Mouse (Mus musculus): Measurements from ENCODE around the gene Rhbdd1.
A peak's percentile ranks its signal among the peaks of the same experiment; 100 is the strongest.

Gene Rhbdd1

DNA sequence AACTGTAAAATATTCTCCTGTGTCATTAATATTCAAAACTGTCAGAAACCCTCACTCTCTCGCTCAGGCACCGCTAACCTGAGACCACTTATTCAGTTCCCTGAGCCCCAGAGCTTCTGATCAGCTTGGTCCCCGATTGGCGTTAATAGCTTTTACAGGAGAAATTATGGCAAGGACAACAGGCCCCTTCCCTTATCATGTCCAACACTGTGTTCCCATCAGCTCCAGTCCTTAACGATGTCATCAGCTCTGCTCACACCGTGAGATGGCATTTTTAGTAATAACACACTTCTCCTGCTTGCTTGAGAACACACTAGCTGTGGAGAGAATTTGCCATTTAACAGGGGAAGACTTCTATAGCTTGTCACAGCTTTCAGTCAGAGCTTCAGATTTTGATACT lies 48.2 kb downstream of the Rhbdd1 start:
- DNase-seq (ENCODE audit: low spot score), result no peak

DNA sequence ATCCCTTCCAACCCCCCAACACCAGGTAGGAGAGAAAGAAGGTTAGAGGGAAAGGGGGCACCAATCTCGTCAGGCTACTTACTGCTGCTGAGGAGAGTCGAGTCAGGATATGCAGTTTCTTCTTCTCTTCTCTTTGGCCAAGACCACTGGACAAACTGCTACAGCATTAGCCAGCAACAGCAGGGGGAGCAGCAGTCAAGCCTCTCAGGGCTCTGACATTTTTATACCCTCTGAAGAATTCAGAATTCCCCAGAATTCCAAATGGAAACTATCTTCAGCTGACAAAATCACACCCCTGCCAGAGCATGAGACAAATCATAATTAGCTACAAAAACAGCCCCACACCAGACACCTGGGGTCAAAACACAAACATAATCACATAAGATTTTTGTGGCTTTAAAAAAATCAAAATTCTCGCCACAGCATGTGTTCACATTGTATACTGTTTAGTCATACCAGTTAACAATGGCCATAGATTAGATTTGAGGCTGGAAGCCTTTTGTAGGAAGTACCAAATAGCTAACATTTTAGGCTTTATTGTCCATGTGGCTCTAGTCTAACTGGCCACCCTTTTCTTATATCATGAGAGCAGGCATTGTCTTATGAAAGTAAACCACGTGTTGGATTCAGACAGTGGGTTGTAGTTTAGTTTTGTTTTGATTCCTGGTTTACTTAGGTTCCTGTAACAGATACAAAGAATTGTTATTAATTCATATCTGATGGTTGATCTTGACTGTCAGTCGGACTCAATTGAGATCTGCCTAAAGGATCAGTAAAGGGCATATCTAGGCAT lies 55.6 kb downstream of the Rhbdd1 start:
- no peak for DNase-seq (ENCODE audit: low spot score)

DNA sequence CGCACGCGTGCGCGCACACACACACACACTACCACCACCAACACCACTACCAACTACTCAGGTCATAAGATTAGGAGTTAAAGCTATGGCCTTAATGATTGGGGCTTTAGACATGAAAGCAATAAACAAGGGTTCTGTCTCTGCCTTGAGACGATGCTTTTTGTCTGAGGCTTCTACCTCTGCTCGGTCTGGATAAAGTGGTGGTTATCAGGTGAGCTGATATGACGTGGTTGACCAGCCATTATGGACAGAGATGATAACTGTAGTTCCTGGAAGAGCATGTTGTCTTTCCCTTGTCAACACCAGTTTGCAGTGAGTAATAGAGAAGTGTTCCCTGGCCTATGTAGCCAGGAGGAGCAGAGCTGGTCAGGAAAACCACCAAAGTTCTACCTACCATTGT lies 57.7 kb downstream of the Rhbdd1 start:
- no peak for DNase-seq (ENCODE audit: low spot score)

DNA sequence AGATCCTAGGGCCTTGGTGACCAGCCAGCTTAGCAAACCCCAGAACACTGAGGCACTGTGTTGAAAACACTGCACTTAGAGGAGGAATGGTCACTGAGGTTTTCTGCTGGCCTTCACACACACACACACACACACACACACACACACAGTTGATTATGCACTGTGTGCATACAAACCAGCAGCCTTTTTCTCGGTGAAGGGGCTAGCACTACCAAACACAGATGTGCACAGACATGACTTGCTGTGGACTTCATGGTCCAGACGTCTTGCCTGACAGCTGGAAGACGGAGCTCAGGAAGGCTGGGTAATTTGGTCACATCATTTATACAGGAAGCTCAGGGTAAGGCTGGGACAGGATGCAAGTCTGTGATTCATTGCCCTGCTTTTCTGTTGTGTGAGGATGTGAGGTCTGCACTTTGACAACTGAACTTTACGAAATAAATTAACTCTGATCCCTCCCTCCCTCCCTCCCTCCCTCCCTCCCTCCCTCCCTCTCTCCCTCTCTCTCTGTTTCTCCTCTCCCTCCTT lies 58.6 kb downstream of the Rhbdd1 start:
- DNase-seq (ENCODE audit: low spot score), result no peak

DNA sequence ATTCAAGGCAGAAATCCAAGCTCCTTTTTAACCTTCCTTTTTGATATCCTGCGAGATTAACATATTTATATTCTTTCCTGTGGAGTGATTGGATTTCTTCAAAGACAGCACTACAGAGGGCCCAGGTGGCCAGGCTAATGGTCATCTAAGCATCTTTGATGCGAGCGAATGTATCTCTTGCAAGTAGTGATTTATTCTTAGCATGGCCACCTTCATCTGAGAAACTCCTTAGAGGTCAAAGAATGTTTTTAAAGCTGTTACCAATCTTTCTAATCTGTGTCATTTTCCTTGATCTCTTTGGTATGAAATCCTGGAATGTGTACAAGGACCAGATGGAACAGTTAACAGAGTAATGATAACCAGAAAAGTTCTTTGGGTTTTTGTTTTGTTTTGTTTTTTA lies 59.2 kb downstream of the Rhbdd1 start:
- DNase-seq (ENCODE audit: low spot score), result no peak

DNA sequence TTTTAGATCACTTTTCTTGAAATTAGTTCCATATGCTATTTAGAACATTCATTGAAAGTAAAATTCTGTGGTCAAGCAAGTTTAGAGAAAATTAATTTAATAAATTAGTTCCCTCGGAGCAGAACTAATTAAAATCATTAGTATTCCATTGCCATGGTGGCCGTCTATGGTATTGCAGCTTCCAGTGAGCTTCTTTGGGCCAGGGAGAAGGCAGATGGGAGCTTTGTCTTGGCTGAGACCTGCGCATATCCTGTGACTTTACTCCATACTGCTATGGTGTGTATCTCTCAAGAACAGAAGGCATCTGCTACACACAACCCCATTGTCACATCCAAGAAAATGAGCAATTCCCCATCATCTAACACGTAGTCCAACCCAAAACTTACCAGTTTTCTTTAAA lies 65.7 kb downstream of the Rhbdd1 start:
- DNase-seq (ENCODE audit: low spot score), result no peak

DNA sequence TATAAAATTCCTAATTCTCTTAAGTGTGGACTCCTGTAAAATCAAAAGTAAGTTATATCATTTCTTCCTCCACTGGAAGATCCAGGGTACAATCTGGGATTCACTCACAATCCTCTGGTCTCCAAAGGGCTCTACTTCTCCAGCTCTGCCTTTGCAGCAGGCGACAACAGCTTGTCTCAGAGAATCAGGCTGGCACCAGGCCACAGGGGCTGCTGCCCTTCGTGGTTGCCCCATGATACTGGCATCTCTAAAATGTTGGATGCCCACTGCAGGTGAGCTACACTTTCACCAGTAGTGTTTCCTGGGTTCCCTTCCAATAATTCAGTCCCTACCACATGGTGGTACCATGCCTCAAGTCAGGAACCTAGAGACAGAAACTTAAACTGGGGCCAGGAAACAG lies 67.9 kb downstream of the Rhbdd1 start:
- no peak for DNase-seq (ENCODE audit: low spot score)

DNA sequence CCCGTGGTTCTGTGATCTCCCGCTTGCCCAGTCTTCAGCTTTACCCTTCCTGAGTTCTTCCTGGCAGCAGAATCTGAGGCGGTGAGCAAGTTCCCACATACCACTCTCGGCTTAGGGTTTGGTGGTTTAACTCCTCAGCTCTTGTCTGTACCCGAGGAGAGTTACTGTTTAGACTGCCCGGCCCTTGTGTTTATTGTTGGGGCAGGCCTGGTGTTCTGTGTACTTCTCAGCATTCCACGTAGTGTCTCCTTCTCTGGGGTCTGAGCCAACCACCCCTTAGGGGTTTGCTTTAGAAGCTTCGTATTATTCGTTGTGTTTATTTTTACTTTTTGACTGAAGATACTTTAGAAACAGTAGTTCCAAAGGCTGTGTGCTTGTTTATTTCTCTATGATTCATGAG lies 68.8 kb downstream of the Rhbdd1 start:
- no peak for DNase-seq (ENCODE audit: low spot score)

DNA sequence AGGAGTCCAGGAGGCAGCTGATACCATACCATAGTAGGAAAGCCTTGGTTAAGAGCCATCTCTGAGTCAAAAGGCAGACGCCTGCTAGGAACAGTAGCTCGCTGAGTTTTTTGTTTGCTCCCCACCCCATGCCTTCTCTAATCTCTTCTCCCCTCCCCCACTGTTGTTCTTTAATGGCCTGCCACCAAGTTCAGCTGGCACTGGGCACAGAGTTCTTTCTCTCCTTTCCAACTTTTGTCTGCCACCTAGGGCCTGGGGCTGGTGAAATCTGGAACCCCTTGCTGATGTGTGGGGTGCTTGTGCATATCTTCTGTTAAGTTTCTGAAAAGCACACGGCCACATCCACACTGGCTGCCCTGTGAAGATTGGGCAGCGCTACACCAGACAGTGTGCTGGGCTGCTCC lies 69.6 kb downstream of the Rhbdd1 start:
- no peak for DNase-seq (ENCODE audit: low spot score)

DNA sequence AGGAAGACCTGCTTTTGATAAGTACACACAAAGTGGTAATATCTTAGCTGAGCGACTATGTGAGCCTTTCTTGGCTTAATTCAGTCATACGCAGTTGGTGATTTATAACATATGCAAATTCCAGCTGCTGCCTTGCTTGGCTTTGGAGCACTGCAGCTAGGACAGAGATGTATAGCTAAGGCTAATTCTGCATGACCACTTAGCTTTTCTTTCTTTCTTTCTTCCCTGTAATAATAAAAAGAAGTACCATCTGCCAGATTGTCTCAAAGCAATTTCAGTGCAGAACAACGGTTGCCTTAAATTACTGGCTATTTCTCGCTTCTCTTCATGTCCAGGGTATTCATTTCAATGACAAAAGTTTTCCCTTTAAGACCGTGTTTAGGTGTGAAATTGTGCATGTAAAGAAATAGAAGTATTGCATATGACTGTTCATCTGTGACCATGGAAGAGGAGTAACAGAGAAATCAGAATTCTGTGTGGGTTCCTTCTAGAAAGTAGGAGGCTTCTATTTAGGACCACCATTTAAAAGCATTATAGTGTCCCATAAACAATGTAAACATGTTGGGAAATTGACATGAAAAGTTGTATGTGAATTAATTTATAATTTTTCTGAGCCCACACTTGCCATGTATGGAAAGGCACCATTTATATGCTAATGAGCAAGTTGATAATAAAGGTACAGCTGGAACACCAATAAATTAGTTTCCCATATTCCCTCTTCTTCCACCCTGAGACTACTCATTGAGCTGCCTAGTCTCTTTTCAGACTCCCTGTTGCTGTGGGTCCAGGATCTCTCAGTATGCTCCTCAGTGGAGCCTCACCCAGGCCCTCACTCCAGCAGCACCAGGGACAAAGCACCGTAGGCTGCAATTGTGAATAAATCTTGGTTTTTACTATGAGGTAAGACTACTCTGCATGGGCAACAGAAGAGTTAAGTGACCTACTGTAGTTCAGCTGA lies 70.8 kb downstream of the Rhbdd1 start:
- DNase-seq (ENCODE audit: low spot score), result no peak

DNA sequence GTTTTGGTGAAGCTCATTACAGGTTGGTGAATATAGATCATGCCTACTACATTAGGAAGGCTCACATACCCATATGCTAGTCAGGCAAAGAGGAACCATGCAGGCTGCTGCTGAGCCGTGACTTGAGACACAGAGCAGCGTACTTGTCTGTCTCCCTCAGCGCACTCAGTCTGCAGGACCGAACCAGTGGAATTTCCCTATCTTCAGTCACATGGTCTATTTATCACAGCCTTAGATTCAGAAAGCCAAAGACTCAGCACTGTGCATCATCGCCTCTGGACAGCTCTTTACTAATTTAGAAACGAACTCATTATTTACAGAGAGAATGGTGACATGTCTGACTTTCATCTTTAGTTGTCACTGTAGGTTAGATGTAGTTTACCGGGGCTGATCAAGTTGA lies 73.1 kb downstream of the Rhbdd1 start:
- no peak for DNase-seq (ENCODE audit: low spot score)

DNA sequence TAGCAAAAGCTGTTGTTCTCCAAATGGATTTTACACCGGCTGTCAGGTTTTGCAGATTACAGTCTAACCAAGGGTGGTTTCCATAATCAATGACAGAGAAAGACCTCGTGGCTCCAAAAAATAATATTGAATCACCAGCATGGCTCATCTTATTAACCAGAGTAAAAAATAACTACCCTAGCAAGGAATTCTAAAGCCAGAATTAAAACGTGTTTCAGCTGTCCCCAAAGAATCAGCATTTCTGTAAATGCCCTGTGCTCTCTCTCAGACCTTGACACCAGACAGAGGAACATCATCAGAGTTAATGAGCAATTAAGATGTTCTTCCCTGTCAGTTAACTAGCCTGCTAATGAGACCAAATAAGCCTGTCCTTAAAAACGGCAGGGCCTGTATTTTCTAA lies 79.1 kb downstream of the Rhbdd1 start:
- DNase-seq (ENCODE audit: low spot score), result no peak

DNA sequence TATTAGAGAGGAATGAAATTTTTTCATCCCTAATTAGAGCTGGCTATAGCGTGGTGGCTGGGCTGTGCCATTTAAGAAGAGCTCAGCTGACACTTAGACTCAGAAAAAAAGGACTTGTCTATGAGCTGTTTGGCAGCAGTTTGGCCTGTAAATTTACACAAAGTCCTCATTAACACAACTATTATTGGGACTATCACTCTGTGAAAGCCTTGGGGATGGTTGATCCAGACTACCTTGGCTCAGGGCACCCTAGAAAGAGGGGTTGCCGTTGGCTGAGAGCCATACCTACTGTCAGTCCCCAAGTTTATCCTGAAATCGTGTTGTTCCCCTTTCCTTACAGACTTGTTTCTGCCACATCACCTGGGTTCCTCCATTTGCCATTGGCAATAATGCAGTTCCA lies 91.5 kb downstream of the Rhbdd1 start:
- no peak for DNase-seq (ENCODE audit: low spot score)

DNA sequence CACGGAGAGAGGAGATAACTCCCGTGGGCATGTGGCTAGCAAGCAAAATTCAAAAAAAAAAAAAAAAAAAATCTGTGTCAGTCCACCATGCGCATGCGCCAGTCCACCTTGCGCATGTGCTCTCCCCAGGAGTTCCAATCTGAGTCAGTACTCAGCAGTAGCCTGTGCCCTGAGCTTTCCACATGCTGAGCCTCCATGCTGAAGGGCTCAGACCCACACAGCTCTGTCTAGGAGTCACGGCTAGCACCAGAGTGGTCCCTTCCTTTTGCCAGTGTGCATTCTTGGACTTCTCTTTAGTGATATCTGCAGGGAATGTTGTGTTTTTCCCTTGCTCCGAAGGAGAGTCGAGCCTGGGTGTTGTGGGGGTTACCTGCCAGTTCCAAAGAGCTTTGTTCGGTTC lies 93.0 kb downstream of the Rhbdd1 start:
- no peak for DNase-seq (ENCODE audit: low spot score)

DNA sequence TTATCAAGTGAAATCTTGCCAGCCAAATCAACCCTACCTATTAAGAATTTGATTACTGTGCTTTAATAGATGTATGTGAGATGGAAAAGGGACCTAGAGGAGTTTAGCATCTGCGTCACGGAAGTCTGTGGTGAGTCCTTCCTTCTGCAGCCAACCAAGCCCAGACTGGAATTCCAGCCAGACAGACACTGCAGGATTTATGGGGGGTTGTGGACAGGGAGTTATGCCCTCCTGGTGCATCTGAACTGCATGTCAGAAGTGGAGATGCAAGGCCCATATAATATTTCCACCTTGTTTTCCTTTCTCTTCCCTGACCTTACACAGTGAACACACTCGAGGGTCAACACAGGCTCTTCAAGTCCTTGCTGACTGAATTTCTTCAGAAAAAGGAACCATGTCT lies 94.3 kb downstream of the Rhbdd1 start:
- no peak for DNase-seq (ENCODE audit: low spot score)

DNA sequence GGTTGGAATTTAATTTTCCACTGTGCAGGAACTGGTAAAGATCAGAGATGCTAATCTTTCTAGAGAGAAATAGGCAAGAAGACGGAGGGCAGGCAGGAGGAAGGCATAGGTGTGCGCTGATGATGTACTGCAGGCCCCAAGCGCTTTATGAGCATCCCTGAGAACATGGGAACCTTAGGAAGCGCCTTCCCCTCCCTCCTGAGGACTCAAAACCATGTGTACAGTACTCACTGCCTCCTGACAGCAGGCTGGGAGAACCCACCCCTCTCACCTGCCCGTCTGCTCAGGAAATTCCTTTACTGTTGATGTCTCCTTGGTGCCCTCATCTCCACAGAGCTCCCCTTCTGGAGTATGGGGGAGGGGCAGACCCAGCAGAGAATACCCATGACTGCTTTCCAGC lies 95.3 kb downstream of the Rhbdd1 start:
- no peak for DNase-seq (ENCODE audit: low spot score)

DNA sequence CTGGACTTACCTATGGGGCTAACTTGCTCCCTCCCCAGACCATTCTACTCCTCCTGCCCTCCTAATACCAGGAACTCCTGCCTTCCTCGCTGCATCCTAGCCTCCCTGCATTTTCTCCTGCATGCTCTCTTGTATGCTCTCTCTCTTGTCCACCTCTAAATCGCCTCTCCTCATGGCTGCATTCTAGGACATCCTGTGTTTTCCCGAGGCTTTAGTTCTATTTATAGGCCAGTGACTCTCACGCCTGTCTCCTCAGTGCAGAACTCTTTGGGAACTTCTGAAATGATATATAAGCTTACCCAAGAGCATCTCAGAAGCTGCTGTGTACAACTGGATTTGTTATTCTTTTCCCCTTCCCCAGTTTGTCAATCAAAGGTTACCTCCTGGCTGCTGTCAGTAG lies 95.8 kb downstream of the Rhbdd1 start:
- no peak for DNase-seq (ENCODE audit: low spot score)

DNA sequence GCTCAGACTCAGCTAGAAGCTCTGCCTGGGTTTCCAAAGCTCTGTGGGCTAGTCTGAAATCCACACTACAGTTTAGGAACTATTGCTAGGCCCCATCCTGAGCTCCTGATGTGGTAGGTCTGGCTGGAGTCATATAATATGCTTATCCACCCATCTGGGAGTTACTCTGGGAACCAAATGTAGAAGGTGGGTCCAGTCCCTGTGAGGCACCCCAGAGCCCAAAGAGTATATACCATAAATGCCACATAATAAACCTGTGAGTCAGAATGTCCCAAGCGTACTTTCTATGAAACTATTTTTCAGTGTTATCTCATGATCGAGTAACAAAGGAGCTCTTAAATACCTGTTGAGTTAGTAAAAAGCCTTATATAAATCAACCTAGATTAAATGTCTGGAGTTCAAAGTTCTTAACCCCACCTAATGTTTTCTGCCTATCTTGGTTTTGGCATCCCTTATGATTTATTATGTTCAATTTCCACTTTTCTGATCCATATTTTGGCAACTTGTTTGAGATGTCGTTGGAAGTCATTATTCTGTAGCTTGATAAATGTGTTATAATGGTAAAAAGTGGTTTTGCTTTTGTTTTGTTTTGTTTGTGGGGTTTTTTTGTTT lies 98.3 kb downstream of the Rhbdd1 start:
- DNase-seq (ENCODE audit: low spot score), result no peak

DNA sequence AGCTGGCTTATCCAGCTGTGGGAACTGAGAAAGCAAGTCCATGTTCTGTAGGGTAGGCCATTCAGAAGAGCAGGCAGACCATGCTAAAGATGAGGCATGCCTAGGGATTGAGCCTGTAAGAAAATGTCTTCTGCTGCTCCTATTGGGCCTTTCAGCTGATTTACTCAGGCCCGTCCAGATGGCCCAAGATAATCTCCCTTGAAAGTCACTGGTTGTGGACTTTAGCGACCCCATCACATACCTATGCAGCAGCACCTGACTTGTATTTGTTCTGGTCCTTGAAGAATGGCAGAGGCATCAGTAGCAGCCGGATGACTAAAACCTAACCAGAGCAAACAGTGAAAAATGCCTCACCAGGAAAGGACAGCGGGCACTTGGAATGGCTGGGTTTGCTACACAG lies 99.4 kb downstream of the Rhbdd1 start:
- no peak for DNase-seq (ENCODE audit: low spot score)

DNA sequence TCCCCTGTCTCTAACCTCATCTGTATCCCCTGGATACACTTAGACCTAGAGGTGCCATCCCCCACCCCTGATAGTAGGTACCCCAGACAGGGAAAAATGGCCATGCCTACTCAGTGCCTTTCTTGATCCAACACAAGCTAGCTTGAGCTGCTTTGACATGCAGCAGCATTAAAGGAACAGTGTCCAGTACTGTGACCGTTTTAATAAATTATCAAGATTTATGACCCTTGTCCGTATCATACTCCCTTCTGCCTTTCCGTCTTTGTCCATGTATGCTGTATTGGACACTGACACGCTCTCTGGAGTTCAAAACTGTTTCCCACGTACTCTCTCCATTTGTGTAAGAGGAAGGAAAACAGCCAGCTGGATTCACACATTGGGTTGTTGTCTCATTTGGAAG lies 111.5 kb downstream of the Rhbdd1 start:
- DNase-seq (ENCODE audit: low spot score), result no peak

DNA sequence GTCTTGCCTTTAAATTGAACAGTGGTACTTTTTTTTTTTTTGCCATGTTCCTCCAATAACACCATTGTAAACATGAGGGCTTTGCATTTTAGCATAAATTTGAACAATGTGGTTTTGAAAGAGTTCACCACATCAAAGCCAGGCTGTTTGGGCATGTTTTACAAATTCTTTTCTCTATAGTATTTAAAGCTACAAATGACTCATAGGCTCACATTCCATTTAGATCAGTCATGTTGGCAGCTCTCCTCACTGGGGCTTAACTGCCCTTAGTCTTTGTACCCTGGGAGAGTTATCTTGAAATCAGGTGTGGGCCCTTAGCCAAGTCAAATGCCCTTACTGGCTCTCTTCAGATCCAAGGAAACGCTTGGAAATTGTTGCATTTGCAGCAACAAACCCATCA lies 112.8 kb downstream of the Rhbdd1 start:
- peak; percentile 50 for DNase-seq (ENCODE audit: low spot score)

DNA sequence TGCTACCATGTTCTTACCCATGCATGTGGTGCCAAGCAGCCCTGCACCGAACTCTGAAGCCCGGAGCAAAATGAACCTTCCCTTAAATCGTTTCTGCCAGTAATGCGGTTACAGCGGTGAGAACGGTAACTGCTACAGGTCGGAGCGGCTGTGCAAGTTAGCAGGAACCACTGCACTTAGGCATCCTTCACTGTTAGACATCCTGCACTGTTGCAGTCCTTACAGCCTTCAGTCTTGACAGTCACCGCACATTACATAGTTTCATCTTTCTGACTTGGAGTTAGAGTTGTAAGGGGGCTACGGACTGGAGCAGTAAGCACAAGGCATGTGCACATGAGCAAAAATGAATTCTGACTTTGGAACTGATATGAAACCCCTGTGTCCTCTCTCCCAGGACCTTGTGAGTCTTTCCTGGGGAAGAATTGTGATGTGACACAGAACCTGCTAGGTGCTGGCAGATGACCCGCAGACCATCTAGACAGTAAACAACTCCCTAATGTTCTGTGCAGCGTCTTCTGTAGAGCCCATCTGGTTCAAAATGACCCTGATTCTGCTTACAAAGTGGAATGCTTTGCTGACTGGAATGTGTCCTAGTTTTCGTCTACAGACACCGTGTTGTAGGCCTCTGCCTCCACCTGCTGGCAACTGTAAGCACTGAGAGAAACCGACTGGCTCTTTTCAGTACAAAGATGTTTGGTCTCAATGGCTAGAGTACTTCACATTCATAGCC lies 116.8 kb downstream of the Rhbdd1 start:
- DNase-seq (ENCODE audit: low spot score), result peak; percentile 25
